Mouse (Mus musculus): ENCODE data around the gene Mst1. TPM values are rescaled to one million over a fixed set of nuclear protein-coding genes. Genes with fewer than 3 reads are reported as not detected.

The Mst1 gene
- polyA plus RNA-seq, 1 experiment = 0.08 TPM

DNA sequence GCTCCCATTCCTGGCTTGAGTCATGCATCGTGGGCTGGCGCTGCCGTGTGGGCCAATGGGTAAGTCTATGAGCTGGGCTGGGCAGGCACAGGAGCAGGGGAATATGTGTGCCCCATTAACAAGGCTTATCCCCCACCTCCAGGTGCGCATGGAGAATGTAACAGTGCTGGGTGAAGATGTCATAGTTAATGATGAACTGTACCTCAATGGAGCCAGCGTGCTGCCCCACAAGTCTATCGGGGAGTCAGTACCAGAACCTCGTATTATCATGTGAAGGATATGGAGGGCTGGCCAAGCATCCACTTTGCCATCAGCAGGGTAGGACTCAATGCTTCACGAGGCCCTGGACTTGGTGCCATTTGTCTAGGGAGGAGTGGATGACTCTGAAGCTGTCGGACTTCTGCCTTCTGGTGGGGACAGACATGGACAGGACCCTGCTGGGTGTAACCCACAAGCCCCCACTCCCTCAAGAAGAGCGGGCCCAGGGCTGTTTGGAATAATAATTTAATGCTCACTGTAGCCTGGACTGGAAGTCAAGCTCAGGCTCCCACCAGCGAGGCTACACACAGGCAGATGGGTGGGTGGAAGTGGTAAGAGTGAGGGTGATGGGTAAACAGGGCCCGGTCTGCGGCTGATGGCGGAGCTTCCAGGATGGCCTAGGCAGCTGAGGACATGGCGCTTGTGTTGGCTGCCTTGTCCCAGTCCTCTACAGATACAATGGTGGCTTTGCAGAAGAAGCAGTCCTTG is 28.9 kb upstream of the Mst1 start:
- TF ChIP-seq CTCF (IDR thresholded peaks at IDR 0.05; ENCODE audit: borderline replicate concordance, extremely low read depth, insufficient read depth, insufficient read length) (no peak), POLR2A (IDR thresholded peaks at IDR 0.05; ENCODE audit: borderline replicate concordance, extremely low read depth, insufficient read depth, insufficient read length, poor library complexity, severe bottlenecking) (no peak)
- DNase-seq (ENCODE audit: low read depth) = no peak

DNA sequence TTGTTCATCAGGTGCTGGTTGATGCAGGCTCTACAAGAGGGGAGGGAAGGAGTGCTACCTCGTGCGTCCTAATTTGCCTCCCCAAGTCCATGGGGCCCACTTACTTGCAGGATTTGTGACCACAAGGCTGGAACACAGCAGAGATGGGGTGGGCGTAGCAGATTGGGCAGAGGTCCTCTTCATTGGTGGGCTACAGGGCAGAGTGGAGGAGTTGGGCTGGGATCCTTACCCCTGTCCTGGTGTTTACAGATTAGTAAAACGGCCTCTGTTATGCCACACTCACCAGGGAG is 28.4 kb upstream of the Mst1 start:
- no peak for DNase-seq (ENCODE audit: low read depth)
- no peak for TF ChIP-seq CTCF (IDR thresholded peaks at IDR 0.05; ENCODE audit: borderline replicate concordance, extremely low read depth, insufficient read depth, insufficient read length)
- TF ChIP-seq POLR2A (IDR thresholded peaks at IDR 0.05; ENCODE audit: borderline replicate concordance, extremely low read depth, insufficient read depth, insufficient read length, poor library complexity, severe bottlenecking) = no peak

DNA sequence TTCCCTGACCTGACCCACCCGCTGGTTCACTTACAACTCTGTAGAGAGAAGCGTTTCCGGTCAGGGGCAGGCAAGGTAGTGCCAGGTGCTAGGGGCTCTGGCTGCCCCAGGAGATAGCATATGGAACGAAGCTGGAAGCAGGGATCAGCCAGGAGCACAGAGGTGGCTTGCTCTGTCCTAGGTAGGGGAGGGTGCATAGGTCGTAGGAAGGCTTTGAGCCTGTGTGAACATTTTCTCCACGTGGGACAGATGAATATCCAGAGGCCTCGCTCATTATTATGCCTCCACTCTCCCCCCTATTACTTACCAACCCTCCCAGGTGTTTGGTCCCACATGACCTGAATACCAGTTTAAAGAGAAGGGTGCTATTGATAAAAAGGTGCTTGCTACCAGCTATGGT is 27.8 kb upstream of the Mst1 start:
- TF ChIP-seq CTCF (IDR thresholded peaks at IDR 0.05; ENCODE audit: borderline replicate concordance, extremely low read depth, insufficient read depth, insufficient read length) = no peak
- no peak for TF ChIP-seq POLR2A (IDR thresholded peaks at IDR 0.05; ENCODE audit: borderline replicate concordance, extremely low read depth, insufficient read depth, insufficient read length, poor library complexity, severe bottlenecking)
- DNase-seq (ENCODE audit: low read depth) = no peak

DNA sequence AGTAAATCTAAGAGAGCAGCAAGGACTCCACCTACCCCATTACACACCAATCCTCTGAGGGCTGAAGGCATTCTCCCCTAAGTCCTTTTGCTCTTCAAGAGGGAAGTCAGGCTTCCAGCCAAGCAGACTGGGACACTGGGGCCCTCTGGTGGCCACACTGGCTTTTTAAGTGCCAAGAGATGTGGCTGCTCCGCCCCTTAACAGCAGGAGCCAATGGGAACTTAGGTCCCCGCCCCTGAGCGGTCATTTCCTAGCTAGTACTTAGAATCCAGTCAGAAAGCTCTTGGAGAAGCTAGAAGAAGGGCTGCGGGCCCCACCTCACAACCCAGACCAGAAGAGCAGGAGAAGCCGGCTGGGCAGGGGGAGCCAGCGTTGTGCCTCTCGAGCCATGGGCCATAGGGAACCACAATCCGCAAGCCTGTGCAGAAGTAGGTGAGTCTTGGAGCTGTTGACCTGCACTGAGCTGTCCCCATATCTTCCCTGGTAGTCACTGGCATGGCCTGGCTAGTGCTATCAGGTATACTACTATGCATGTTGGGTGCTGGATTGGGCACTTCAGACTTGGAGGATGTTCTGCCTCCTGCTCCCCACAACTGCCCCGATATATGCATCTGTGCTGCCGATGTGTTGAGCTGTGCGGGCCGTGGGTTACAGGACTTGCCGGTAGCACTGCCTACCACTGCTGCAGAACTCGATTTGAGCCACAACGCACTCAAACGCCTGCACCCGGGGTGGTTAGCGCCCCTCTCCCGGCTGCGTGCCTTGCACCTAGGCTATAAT is 27.2 kb upstream of the Mst1 start, which contains the start of gene Amigo3:
TSS of gene Amigo3 (plus strand) at position 275 of the 780 bp plus-strand sequence.
- DNase-seq (ENCODE audit: low read depth) = peak; percentile 97
- TF ChIP-seq CTCF (IDR thresholded peaks at IDR 0.05; ENCODE audit: borderline replicate concordance, extremely low read depth, insufficient read depth, insufficient read length) (peak; percentile 94), POLR2A (IDR thresholded peaks at IDR 0.05; ENCODE audit: borderline replicate concordance, extremely low read depth, insufficient read depth, insufficient read length, poor library complexity, severe bottlenecking) (no peak)

DNA sequence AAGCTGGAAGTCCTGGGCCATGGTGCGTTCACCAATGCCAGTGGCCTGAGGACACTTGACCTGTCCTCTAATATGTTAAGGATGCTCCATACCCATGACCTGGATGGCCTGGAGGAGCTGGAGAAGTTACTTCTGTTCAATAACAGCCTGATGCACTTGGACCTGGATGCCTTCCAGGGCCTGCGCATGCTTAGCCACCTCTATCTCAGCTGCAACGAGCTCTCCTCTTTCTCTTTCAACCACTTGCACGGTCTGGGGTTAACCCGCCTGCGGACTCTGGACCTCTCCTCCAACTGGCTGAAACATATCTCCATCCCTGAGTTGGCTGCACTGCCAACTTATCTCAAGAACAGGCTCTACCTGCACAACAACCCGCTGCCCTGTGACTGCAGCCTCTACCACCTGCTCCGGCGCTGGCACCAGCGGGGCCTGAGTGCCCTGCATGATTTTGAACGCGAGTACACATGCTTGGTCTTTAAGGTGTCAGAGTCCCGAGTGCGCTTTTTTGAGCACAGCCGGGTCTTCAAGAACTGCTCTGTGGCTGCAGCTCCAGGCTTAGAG is 26.5 kb upstream of the Mst1 start:
- TF ChIP-seq POLR2A (IDR thresholded peaks at IDR 0.05; ENCODE audit: borderline replicate concordance, extremely low read depth, insufficient read depth, insufficient read length, poor library complexity, severe bottlenecking) (no peak), CTCF (IDR thresholded peaks at IDR 0.05; ENCODE audit: borderline replicate concordance, extremely low read depth, insufficient read depth, insufficient read length) (no peak)
- DNase-seq (ENCODE audit: low read depth) = no peak

DNA sequence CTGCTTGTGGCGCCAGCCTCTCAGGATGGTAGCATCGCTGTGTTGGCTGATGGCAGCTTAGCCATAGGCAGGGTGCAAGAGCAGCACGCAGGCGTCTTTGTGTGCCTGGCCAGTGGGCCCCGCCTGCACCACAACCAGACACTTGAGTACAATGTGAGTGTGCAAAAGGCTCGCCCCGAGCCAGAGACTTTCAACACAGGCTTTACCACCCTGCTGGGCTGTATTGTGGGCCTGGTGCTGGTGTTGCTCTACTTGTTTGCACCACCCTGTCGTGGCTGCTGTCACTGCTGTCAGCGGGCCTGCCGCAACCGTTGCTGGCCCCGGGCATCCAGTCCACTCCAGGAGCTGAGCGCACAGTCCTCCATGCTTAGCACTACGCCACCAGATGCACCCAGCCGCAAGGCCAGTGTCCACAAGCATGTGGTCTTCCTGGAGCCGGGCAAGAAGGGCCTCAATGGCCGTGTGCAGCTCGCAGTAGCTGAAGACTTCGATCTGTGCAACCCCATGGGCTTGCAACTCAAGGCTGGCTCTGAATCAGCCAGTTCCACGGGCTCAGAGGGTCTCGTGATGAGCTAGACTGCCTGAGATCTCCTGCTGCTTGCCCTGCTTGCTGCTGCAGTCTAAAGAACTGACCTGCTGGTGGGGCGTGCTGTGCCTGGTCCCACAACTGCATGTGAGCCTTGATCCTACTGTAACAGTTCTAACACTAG is 25.8 kb upstream of the Mst1 start:
- TF ChIP-seq CTCF (IDR thresholded peaks at IDR 0.05; ENCODE audit: borderline replicate concordance, extremely low read depth, insufficient read depth, insufficient read length) (no peak), POLR2A (IDR thresholded peaks at IDR 0.05; ENCODE audit: borderline replicate concordance, extremely low read depth, insufficient read depth, insufficient read length, poor library complexity, severe bottlenecking) (no peak)
- no peak for DNase-seq (ENCODE audit: low read depth)

DNA sequence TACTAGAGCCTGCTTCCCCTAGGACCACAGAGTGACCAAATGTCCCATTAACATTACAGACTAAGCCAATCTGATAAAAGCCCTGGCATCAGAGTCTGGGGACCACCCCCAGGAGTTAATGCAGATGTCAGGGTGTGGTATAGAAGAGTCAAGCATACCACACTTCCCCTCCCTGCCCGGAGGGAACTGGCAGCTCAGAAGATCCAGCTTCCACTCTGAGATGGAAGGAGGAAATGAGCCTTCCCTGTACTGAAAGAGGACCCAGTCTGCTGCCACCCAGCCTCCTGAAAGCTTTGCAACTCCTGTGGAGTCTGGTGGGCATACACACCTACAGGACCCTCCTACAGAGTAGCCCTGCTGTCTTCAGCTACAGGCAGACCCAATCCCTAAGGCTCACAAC is 25.2 kb upstream of the Mst1 start:
- TF ChIP-seq POLR2A (IDR thresholded peaks at IDR 0.05; ENCODE audit: borderline replicate concordance, extremely low read depth, insufficient read depth, insufficient read length, poor library complexity, severe bottlenecking) (no peak), CTCF (IDR thresholded peaks at IDR 0.05; ENCODE audit: borderline replicate concordance, extremely low read depth, insufficient read depth, insufficient read length) (no peak)
- DNase-seq (ENCODE audit: low read depth) = no peak

DNA sequence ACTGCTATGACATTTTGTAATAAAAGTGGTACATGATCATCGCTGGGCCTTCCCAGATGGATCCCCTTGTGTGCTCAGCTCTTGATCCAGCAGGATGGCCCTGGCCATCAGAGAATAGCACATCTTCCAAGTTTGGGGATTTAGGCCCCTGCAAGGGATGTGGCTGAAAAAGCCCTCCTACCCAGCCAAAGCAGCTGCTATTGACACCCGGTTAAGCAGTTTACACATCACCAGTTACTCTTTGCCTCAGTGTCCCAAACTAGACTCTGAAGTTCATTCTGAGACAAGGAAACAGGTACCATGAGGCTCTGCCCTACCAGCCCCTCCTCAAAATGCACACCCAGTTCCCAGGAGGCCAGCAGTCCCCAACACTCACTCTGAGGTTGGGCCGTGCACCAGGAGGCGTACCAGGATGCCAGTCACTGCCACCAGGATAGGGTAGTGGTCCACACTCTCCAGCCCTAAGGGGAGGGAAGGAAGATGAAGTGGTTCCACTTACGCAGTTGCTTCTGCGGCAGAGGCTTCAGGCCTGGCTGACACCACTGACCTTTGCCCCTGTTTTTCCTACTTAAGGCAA is 24.5 kb upstream of the Mst1 start:
- no peak for DNase-seq (ENCODE audit: low read depth)
- TF ChIP-seq CTCF (IDR thresholded peaks at IDR 0.05; ENCODE audit: borderline replicate concordance, extremely low read depth, insufficient read depth, insufficient read length) = no peak

DNA sequence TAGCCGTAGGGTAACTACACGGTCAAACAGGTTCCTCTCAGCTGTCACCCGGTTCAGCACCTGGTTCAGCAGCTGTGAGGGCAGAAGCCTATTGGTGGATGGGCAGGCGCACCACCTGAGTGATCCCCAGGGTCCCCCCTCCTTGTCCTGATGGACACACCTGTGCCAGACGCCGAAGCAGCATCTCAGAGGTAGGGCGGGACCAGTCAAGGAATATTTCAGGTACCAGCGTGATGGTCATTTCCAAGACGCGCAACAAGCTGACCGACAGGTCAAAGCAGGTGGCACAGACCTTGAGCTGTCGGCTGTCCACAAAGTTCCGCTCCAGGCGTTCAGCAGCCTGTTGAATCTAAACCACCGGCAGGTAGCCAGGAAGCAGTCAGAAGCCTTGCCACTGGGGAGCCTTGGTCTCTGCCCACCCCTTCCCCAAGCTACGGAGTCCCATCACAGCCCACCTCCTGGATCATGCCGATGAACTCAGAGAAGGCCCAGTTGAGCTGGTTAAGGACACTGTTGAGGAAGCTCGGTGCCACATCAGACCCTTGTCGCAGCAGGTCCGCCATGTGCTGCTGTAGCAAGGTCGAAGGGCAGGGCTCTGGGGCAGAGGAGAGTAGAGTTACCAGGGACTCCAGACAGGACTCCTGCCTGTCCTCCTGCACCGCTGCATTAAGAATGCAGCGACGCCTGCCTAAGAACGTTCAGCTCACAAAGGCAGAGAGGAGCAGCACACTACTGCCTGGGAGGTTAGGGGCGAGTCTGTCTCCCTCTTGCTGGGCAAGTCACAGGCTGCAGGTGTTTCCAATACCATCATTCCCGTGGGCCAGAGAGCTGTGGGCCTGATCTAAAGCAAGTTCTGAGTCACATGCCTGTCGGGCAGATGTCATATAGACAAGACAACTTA is 23.6 kb upstream of the Mst1 start:
- DNase-seq (ENCODE audit: low read depth) = no peak
- no peak for TF ChIP-seq CTCF (IDR thresholded peaks at IDR 0.05; ENCODE audit: borderline replicate concordance, extremely low read depth, insufficient read depth, insufficient read length)

DNA sequence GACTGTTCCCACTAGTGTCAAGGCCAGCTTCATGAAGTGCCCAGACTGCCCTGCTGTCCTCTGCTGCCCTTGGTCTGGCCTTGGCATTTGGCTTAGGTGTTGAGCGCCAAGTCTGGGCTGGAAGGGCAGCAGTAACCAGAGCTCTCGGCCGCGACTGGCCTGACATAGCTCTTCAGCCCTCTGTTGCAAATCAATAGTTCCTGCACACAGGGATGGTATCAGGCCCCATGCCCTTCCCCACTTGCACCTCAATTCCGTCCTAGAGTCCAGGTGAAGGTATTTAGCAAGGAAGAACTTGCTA is 23.0 kb upstream of the Mst1 start:
- no peak for TF ChIP-seq CTCF (IDR thresholded peaks at IDR 0.05; ENCODE audit: borderline replicate concordance, extremely low read depth, insufficient read depth, insufficient read length)
- TF ChIP-seq POLR2A (IDR thresholded peaks at IDR 0.05; ENCODE audit: borderline replicate concordance, extremely low read depth, insufficient read depth, insufficient read length, poor library complexity, severe bottlenecking) = no peak
- DNase-seq (ENCODE audit: low read depth) = no peak

Measured in brain, embryonic 14.5 days (tissue).